Mouse (Mus musculus) ES-Bruce4 (cell line): ENCODE data around the gene Tlr12.

Experiments
- CTCF ChIP-seq: IDR thresholded peaks from one replicate; pipeline ENCODE4 v1.8.1; 2011; ENCODE audit warnings: low read depth, low read length
- EP300 ChIP-seq: IDR thresholded peaks from 2 replicates; pipeline ENCODE4 v1.6.1; 2011; ENCODE audit warnings: low read depth, low read length; ENCODE audit not compliant: insufficient read depth
- POLR2A ChIP-seq: IDR thresholded peaks from one replicate; pipeline ENCODE4 v1.8.1; 2011; ENCODE audit warnings: low read length; ENCODE audit not compliant: insufficient read depth

- TF ChIP-seq CTCF (no peak), POLR2A (no peak), EP300 (no peak)
Measured at GRCm38 (mm10) chr4:128618246-128618911, at the start of gene Tlr12.
